25 mouse cellular contexts compared by ENCODE assay signal in genomic region chr8:120259206-120259605, GRCm38 (mm10). TPM values are rescaled to one million over a fixed set of nuclear protein-coding genes. Genes with fewer than 3 reads are reported as not detected.
DNase-seq lines count a peak whose midpoint lies in the region; ATAC-seq and TF ChIP-seq lines count a peak whose summit lies in the region.
"Had no signal": no experiment of that assay in that cellular context is flagged by ENCODE, and none has a peak within 500 bp of the region (broad histone marks: within the 10 kb centered on the region; RNA-seq: fewer than 3 reads in every experiment).

No protein-coding gene starts in this region.

- DNase-seq in gastrocnemius, adult 18-20 months (ENCODE audit: low spot score), result peak; percentile 76
- no peak for DNase-seq in gastrocnemius, postnatal 10 days
- peak; percentile 75 for DNase-seq in embryonic facial prominence, embryonic 14.5 days (ENCODE audit: low spot score)
- DNase-seq in layer of hippocampus, adult 2 months (ENCODE audit: low spot score in 2 of 2), result no peak
- DNase-seq in stomach, postnatal 0 days (ENCODE audit: low spot score), result no peak
- DNase-seq: adrenal gland, postnatal 25 days; cerebellum, adult 11-12 months; cerebellum, postnatal 14 days; forebrain, postnatal 0 days; heart, adult 2 months; heart, postnatal 4 days; kidney, adult 11 months; kidney, postnatal 36 days; layer of hippocampus, adult 9-11 months; liver, postnatal 0 days; lung, postnatal 10 days; retina, postnatal 1 day; right cerebral cortex, postnatal 4 days had no signal

- peaks cover 52% of the 10 kb centered on the region for H3K27me3 ChIP-seq in E14TG2a.4 (ENCODE audit: insufficient read depth, low read length)
- no peaks in the 10 kb centered on the region for H3K27me3 ChIP-seq in embryonic facial prominence, embryonic 14.5 days (replicated peaks; ENCODE audit: control insufficient read depth, insufficient read depth, low read length)
- H3K27me3 ChIP-seq in limb, embryonic 12.5 days, result no peaks in the 10 kb centered on the region
- peaks cover 3% of the 10 kb centered on the region; the same call in 1 of the 2 replicates for H3K27me3 ChIP-seq in midbrain, embryonic 16.5 days (ENCODE audit: control insufficient read depth, insufficient read depth, low read depth, low read length)
- H3K27me3 ChIP-seq in stomach, postnatal 0 days (ENCODE audit: control insufficient read depth, insufficient read depth, low read length), result no peaks in the 10 kb centered on the region
- H3K27me3 ChIP-seq: embryonic facial prominence, embryonic 13.5 days had no signal

- H3K36me3 ChIP-seq in E14TG2a.4 (ENCODE audit: insufficient read depth, low read length), result no peaks in the 10 kb centered on the region
- no peaks in the 10 kb centered on the region for H3K36me3 ChIP-seq in embryonic facial prominence, embryonic 14.5 days (ENCODE audit: control insufficient read depth, insufficient read depth, low read length)
- no peaks in the 10 kb centered on the region for H3K36me3 ChIP-seq in limb, embryonic 12.5 days
- no peaks in the 10 kb centered on the region for H3K36me3 ChIP-seq in midbrain, embryonic 16.5 days (ENCODE audit: control insufficient read depth, insufficient read depth, low read length)
- H3K36me3 ChIP-seq in stomach, postnatal 0 days (ENCODE audit: control insufficient read depth, insufficient read depth, low read length), result no peaks in the 10 kb centered on the region
- H3K36me3 ChIP-seq: heart, embryonic 15.5 days; midbrain, embryonic 15.5 days had no signal

- WGBS in embryonic facial prominence, embryonic 14.5 days, result 46% methylated on average over 13 of the region's 13 CpGs
- 25% methylated on average over 13 of the region's 13 CpGs for WGBS in limb, embryonic 12.5 days
- 90% methylated on average over 13 of the region's 13 CpGs for WGBS in midbrain, embryonic 16.5 days
- 81% methylated on average over 13 of the region's 13 CpGs for WGBS in stomach, postnatal 0 days

- peak overlapping the region; percentile 32 for H3K4me3 ChIP-seq in E14TG2a.4 (replicated peaks; ENCODE audit: low read length)
- H3K4me3 ChIP-seq in embryonic facial prominence, embryonic 14.5 days (ENCODE audit: low read depth, low read length), result no peak overlapping the region
- H3K4me3 ChIP-seq in limb, embryonic 12.5 days (replicated peaks), result no peak overlapping the region
- no peak overlapping the region for H3K4me3 ChIP-seq in layer of hippocampus, adult 2 months
- H3K4me3 ChIP-seq in midbrain, embryonic 16.5 days (ENCODE audit: low read depth, low read length), result no peak overlapping the region
- no peak overlapping the region for H3K4me3 ChIP-seq in stomach, postnatal 0 days (ENCODE audit: low read depth, low read length)
- H3K4me3 ChIP-seq: embryonic facial prominence, embryonic 13.5 days; heart, adult 2 months; heart, embryonic 15.5 days; midbrain, embryonic 15.5 days had no signal

- TF ChIP-seq EP300 in stomach, postnatal 0 days (optimal IDR thresholded peaks at IDR 0.05), result no peak

- no peak overlapping the region for H3K4me2 ChIP-seq in embryonic facial prominence, embryonic 14.5 days (ENCODE audit: low read depth, low read length)
- H3K4me2 ChIP-seq in limb, embryonic 12.5 days, result no peak overlapping the region
- no peak overlapping the region for H3K4me2 ChIP-seq in midbrain, embryonic 16.5 days (ENCODE audit: low read length)
- H3K4me2 ChIP-seq in stomach, postnatal 0 days (replicated peaks; ENCODE audit: low read depth), result no peak overlapping the region
- H3K4me2 ChIP-seq: embryonic facial prominence, embryonic 13.5 days; heart, embryonic 15.5 days; midbrain, embryonic 15.5 days had no signal

- ATAC-seq in embryonic facial prominence, embryonic 14.5 days (ENCODE audit: low read depth), result peak; percentile 58
- ATAC-seq in limb, embryonic 12.5 days (ENCODE audit: insufficient number of reproducible peaks, insufficient read depth, low FRiP score, low TSS enrichment, low read depth), result peak; percentile 36; the same call in 1 of the 2 replicates
- ATAC-seq in midbrain, embryonic 16.5 days, result no peak
- ATAC-seq in stomach, postnatal 0 days (ENCODE audit: low FRiP score, low TSS enrichment), result no peak
- ATAC-seq: forebrain, postnatal 0 days; hindbrain, postnatal 0 days; liver, postnatal 0 days; midbrain, embryonic 15.5 days had no signal

- H3K4me1 ChIP-seq in E14TG2a.4 (replicated peaks; ENCODE audit: low read depth, low read length), result peaks cover 91% of the 10 kb centered on the region
- H3K4me1 ChIP-seq in embryonic facial prominence, embryonic 14.5 days (ENCODE audit: control insufficient read depth, insufficient read depth, low read length), result peaks cover 53% of the 10 kb centered on the region
- peaks cover 95% of the 10 kb centered on the region for H3K4me1 ChIP-seq in limb, embryonic 12.5 days (replicated peaks)
- H3K4me1 ChIP-seq in midbrain, embryonic 16.5 days (ENCODE audit: control insufficient read depth, insufficient read depth, low read length), result peaks cover 11% of the 10 kb centered on the region
- peaks cover 5% of the 10 kb centered on the region; the same call in 1 of the 2 replicates for H3K4me1 ChIP-seq in stomach, postnatal 0 days (replicated peaks; ENCODE audit: control insufficient read depth, insufficient read depth)

- no peak overlapping the region for H3K27ac ChIP-seq in embryonic facial prominence, embryonic 14.5 days (replicated peaks; ENCODE audit: low read depth, low read length)
- H3K27ac ChIP-seq in limb, embryonic 12.5 days, result peak overlapping the region; percentile 53
- no peak overlapping the region for H3K27ac ChIP-seq in layer of hippocampus, adult 2 months
- H3K27ac ChIP-seq in midbrain, embryonic 16.5 days (ENCODE audit: low read length), result no peak overlapping the region
- H3K27ac ChIP-seq in stomach, postnatal 0 days (replicated peaks), result no peak overlapping the region
- H3K27ac ChIP-seq: embryonic facial prominence, embryonic 13.5 days; heart, adult 2 months; heart, embryonic 15.5 days; hindbrain, postnatal 0 days; midbrain, embryonic 15.5 days had no signal

- H3K9me3 ChIP-seq in E14TG2a.4 (ENCODE audit: low read length), result no peaks in the 10 kb centered on the region
- no peaks in the 10 kb centered on the region for H3K9me3 ChIP-seq in embryonic facial prominence, embryonic 14.5 days (ENCODE audit: control insufficient read depth, low read length)
- no peaks in the 10 kb centered on the region for H3K9me3 ChIP-seq in limb, embryonic 12.5 days
- no peaks in the 10 kb centered on the region for H3K9me3 ChIP-seq in midbrain, embryonic 16.5 days (replicated peaks; ENCODE audit: control insufficient read depth, low read length, poor library complexity, severe bottlenecking)
- H3K9me3 ChIP-seq in stomach, postnatal 0 days (ENCODE audit: control insufficient read depth, low read length), result no peaks in the 10 kb centered on the region
- H3K9me3 ChIP-seq: embryonic facial prominence, embryonic 13.5 days; heart, embryonic 15.5 days; midbrain, embryonic 15.5 days had no signal

- H3K9ac ChIP-seq in embryonic facial prominence, embryonic 14.5 days (ENCODE audit: low read depth, low read length), result no peak overlapping the region
- no peak overlapping the region for H3K9ac ChIP-seq in limb, embryonic 12.5 days (replicated peaks)
- H3K9ac ChIP-seq in midbrain, embryonic 16.5 days (ENCODE audit: low read depth, low read length), result no peak overlapping the region
- no peak overlapping the region for H3K9ac ChIP-seq in stomach, postnatal 0 days (ENCODE audit: low read length)
- H3K9ac ChIP-seq: embryonic facial prominence, embryonic 13.5 days; forebrain, postnatal 0 days; heart, embryonic 15.5 days; liver, postnatal 0 days; midbrain, embryonic 15.5 days had no signal

- TF ChIP-seq CTCF in E14TG2a.4 (conservative IDR thresholded peaks at IDR 0.05; ENCODE audit: low read length), result no peak
- no peak for TF ChIP-seq CTCF in layer of hippocampus, adult 2 months (conservative IDR thresholded peaks at IDR 0.05)
- TF ChIP-seq CTCF in stomach, postnatal 0 days (IDR thresholded peaks at IDR 0.05; ENCODE audit: low read depth), result no peak

RNA-seq across cellular contexts. Expression of gene Gse1, which starts 30.9 kb away (rescaled TPM):
- 10 to 100 TPM; 28.9 to 32.6 TPM for total RNA-seq in gastrocnemius, adult 18-20 months (2021)
- total RNA-seq in gastrocnemius, postnatal 10 days (2021), result 10 to 100 TPM; 25.5 to 38.6 TPM
- polyA plus RNA-seq in embryonic facial prominence, embryonic 14.5 days (2014; fragmentation: Nextera tagmentation; extraction: Ambion mirVana), result 8.7 and 11.3 TPM in 2 replicates
- 7.6 and 9.1 TPM in 2 replicates for polyA plus RNA-seq in limb, embryonic 12.5 days (2016; fragmentation: Nextera tagmentation; extraction: Ambion mirVana)
- 100 to 1,000 TPM; 146 to 158 TPM for total RNA-seq in layer of hippocampus, adult 2 months (2021)
- polyA plus RNA-seq in midbrain, embryonic 16.5 days (2015; fragmentation: Nextera tagmentation; extraction: Ambion mirVana), result 13.3 and 17.6 TPM in 2 replicates
- 6.4 and 7.0 TPM in 2 replicates for polyA plus RNA-seq in stomach, postnatal 0 days (2015; fragmentation: Nextera tagmentation; extraction: Ambion mirVana)

Comparison
In these comparisons a context has a peak if more than half of its experiments do, and no peak if none do; other contexts are left out.
1. DNase-seq: peak in gastrocnemius, adult 18-20 months (single experiment) and embryonic facial prominence, embryonic 14.5 days (single experiment); none in gastrocnemius, postnatal 10 days (single experiment), layer of hippocampus, adult 2 months (0 of 2) and stomach, postnatal 0 days (single experiment).
2. ATAC-seq: peak in embryonic facial prominence, embryonic 14.5 days (single experiment) and limb, embryonic 12.5 days (single experiment); none in midbrain, embryonic 16.5 days (single experiment) and stomach, postnatal 0 days (single experiment).